Mouse (Mus musculus) lung, adult 2 months (tissue): ENCODE results near the gene Cep112.

Source experiments
- CTCF ChIP-seq: fragments of 200-500 bp; IDR thresholded peaks from 2 replicates; pipeline ENCODE4 v1.5.1; 2011; ENCODE audit warnings: mild to moderate bottlenecking, low read length, control low read depth; ENCODE audit not compliant: insufficient read depth
- POLR2A ChIP-seq: fragments of 200-500 bp; IDR thresholded peaks from 2 replicates; pipeline ENCODE4 v1.6.1; 2011; ENCODE audit warnings: low read depth, mild to moderate bottlenecking, control low read depth, low read length, borderline replicate concordance; ENCODE audit errors: extremely low read depth

DNA sequence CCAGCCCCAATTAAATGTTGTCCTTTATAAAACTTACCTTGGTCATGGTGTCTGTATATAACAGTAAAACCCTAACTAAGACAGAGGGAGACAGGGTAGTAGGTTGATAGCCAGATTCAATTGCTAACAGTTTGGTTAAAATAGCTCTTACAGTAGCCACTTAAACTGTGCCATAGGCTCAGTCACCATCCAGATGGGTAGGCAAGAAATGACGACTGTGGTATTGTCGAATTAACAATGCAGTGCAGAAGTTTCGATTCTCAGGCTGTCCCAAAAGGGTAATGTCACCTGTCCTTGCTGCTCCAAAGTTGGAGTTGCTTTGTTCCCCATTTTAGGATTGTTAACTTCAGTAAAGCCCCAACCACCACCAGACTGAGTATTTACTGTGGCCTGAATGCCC is 446.8 kb downstream of the Cep112 start:
- no peak for TF ChIP-seq CTCF
- no peak for TF ChIP-seq POLR2A
